Mouse (Mus musculus) ES-E14 (cell line): ENCODE results near the gene Ephx4. TPM values are rescaled to one million over a fixed set of nuclear protein-coding genes. Genes with fewer than 3 reads are reported as not detected.

Experiments used
- DNase-seq: peaks from one replicate; pipeline ENCODE4 v3.0.0-alpha.2; 2013; ENCODE audit warnings: low read depth, low spot score
- H3K27ac ChIP-seq: 2 replicates; pipeline ENCODE4 v1.5.1; 2012; ENCODE audit warnings: low read depth, mild to moderate bottlenecking, low read length, moderate library complexity, mixed read lengths; ENCODE audit not compliant: poor library complexity, insufficient read depth, severe bottlenecking
- H3K36me3 ChIP-seq: 2 replicates; pipeline ENCODE4 v1.6.1; 2012; ENCODE audit warnings: mild to moderate bottlenecking, low read length, moderate library complexity, mixed read lengths; ENCODE audit not compliant: control insufficient read depth, poor library complexity, insufficient read depth, severe bottlenecking
- H3K4me1 ChIP-seq, 2 experiments: fragments of 150-350 bp in 1 of 2; sonication (generic) in 1 of 2; 2 replicates each; pipeline ENCODE4 v1.6.1; 2012; ENCODE audit warnings: low read length in 2 of 2, mild to moderate bottlenecking in 1 of 2, mixed read lengths in 1 of 2; ENCODE audit not compliant: control insufficient read depth in 2 of 2, insufficient read depth in 2 of 2, poor library complexity in 1 of 2
- H3K4me3 ChIP-seq, 2 experiments: fragments of 150-350 bp in 1 of 2; sonication (generic) in 1 of 2; 2 replicates each; pipeline ENCODE4 v1.5.1; 2012; ENCODE audit warnings: low read length in 2 of 2, low read depth in 1 of 2, mild to moderate bottlenecking in 1 of 2, mixed read lengths in 1 of 2; ENCODE audit not compliant: insufficient read depth in 1 of 2, poor library complexity in 1 of 2, severe bottlenecking in 1 of 2
- H3K9ac ChIP-seq: 2 replicates; pipeline ENCODE4 v1.6.1; 2012; ENCODE audit warnings: low read depth, mild to moderate bottlenecking, low read length, mixed read lengths; ENCODE audit not compliant: poor library complexity, insufficient read depth, severe bottlenecking
- H3K9me3 ChIP-seq: fragments of 150-350 bp; sonication (generic); 2 replicates; pipeline ENCODE4 v1.6.1; 2012; ENCODE audit warnings: low read depth, mild to moderate bottlenecking, low read length; ENCODE audit not compliant: control insufficient read depth, insufficient read depth
- CHD2 ChIP-seq: IDR thresholded peaks from 2 replicates; pipeline ENCODE4 v1.6.1; 2014; ENCODE audit warnings: mild to moderate bottlenecking, low read depth, low read length, inconsistent platforms
- HCFC1 ChIP-seq: IDR thresholded peaks from 2 replicates; pipeline ENCODE4 v1.6.1; 2012; ENCODE audit warnings: low read length, inconsistent platforms, borderline replicate concordance; ENCODE audit not compliant: insufficient read depth
- MAFK ChIP-seq: IDR thresholded peaks from 2 replicates; pipeline ENCODE4 v1.6.1; 2014; ENCODE audit warnings: mild to moderate bottlenecking, low read depth, low read length, inconsistent platforms; ENCODE audit not compliant: insufficient read depth
- ZC3H11A ChIP-seq: IDR thresholded peaks from 2 replicates; pipeline ENCODE4 v1.6.1; 2012; ENCODE audit warnings: low read depth, mild to moderate bottlenecking, inconsistent platforms, low read length, borderline replicate concordance
- ZNF384 ChIP-seq: IDR thresholded peaks from 2 replicates; pipeline ENCODE4 v1.6.1; 2012; ENCODE audit warnings: low read depth, low read length, inconsistent platforms
- in situ Hi-C, 2 experiments: fragments of 600-800 bp; cut with MboI; formaldehyde crosslinking; loops; one replicate each; pipeline ENCODE4 v1.15.1; 2025; ENCODE audit warnings: low sequenced_read_pairs in 2 of 2, inconsistent platforms in 1 of 2; ENCODE audit not compliant: unreplicated experiment in 2 of 2
- total RNA-seq: library from RNA; depleted of rRNA; stranded (reverse); fragments of 300-350 nt; gene quantifications from 2 replicates; pipeline ENCODE4 v1.2.3, GENCODE M21; 2012; rRNA removed

Ephx4 gene
- total RNA-seq, 1 experiment: 1.1 TPM

GRCm38 (mm10) chr5:107467098-107467497 lies 64.6 kb downstream of the Ephx4 start:
- in situ Hi-C loops: no loop called here
- Histone ChIP-seq H3K9ac (no peak overlapping the region), H3K4me1 (no peaks in the 10 kb centered on the region), H3K36me3 (no peaks in the 10 kb centered on the region), H3K4me3 (no peak overlapping the region), H3K9me3 (no peaks in the 10 kb centered on the region), H3K27ac (no peak overlapping the region)
- DNase-seq: no peak
- TF ChIP-seq HCFC1: no peak
- no peak for TF ChIP-seq ZC3H11A
- TF ChIP-seq ZNF384: no peak
- no peak for TF ChIP-seq CHD2
- no peak for TF ChIP-seq MAFK

- no peak for TF ChIP-seq MAFK
- no peak for TF ChIP-seq ZC3H11A
- no peak for TF ChIP-seq HCFC1
- TF ChIP-seq ZNF384: no peak
- TF ChIP-seq CHD2: no peak
- H3K4me3 ChIP-seq: no peak overlapping the region
- H3K9ac ChIP-seq: no peak overlapping the region
- no peaks in the 10 kb centered on the region for H3K36me3 ChIP-seq
- in situ Hi-C loops: no loop called here
- no peak for DNase-seq
- H3K4me1 ChIP-seq: no peaks in the 10 kb centered on the region
- H3K9me3 ChIP-seq: no peaks in the 10 kb centered on the region
- no peak overlapping the region for H3K27ac ChIP-seq
Observed at GRCm38 (mm10) chr5:107470600-107471329, 68.2 kb downstream of the Ephx4 start.

Other genes starting within 250 kb of the Ephx4 start
- 1.8 and 3.1 TPM in 2 replicates for gene Tgfbr3, start 113.1 kb upstream of the Ephx4 start, total RNA-seq
- 0.21 and 2.2 TPM in 2 replicates for gene Brdt, start 71.6 kb upstream of the Ephx4 start, total RNA-seq
- gene Lpcat2b, start 28.8 kb downstream of the Ephx4 start, total RNA-seq: not detected in 2 replicates
- gene Btbd8, start 35.3 kb downstream of the Ephx4 start, total RNA-seq: 4.0 and 5.4 TPM in 2 replicates
- gene Gm42669, start 104.9 kb downstream of the Ephx4 start, total RNA-seq: 0.94 and 1.0 TPM in 2 replicates
- gene 1700028K03Rik, start 132.0 kb downstream of the Ephx4 start, total RNA-seq: 0.40 and 0.74 TPM in 2 replicates
- gene Rpap2, start 194.6 kb downstream of the Ephx4 start, total RNA-seq: 15.9 and 20.2 TPM in 2 replicates
- gene Glmn, start 195.2 kb downstream of the Ephx4 start, total RNA-seq: 8.9 and 14.7 TPM in 2 replicates